Mouse (Mus musculus) midbrain, embryonic 16.5 days (tissue): ENCODE results near the gene Krtap5-2. TPM values are rescaled to one million over a fixed set of nuclear protein-coding genes. Genes with fewer than 3 reads are reported as not detected.
"Not testable (repeated sequence)": the region's sequence is repeated elsewhere in the genome, so short reads cannot be mapped to it uniquely, and the experiment has no call there.

ENCODE experiments used
- ATAC-seq: fragments of 200-750 bp; cut with Nextera tagmentation; 2 replicates; pipeline ENCODE4 v1.8.0; 2017; ENCODE audit warnings: moderate TSS enrichment
- H3K27ac ChIP-seq: fragments of 300-500 bp; sonication (generic); 2 replicates; pipeline ENCODE4 v1.5.1; 2014; ENCODE audit warnings: mild to moderate bottlenecking, low read length, mixed read lengths
- H3K27me3 ChIP-seq: fragments of 300-500 bp; sonication (generic); 2 replicates; pipeline ENCODE4 v1.6.1; 2014; ENCODE audit warnings: low read depth, low read length, mixed read lengths; ENCODE audit not compliant: control insufficient read depth, insufficient read depth
- H3K36me3 ChIP-seq: fragments of 300-500 bp; sonication (generic); 2 replicates; pipeline ENCODE4 v1.6.1; 2014; ENCODE audit warnings: mild to moderate bottlenecking, low read length, moderate library complexity, mixed read lengths; ENCODE audit not compliant: control insufficient read depth, insufficient read depth
- H3K4me1 ChIP-seq: fragments of 300-500 bp; sonication (generic); 2 replicates; pipeline ENCODE4 v1.6.1; 2014; ENCODE audit warnings: mild to moderate bottlenecking, low read length, mixed read lengths; ENCODE audit not compliant: control insufficient read depth, insufficient read depth
- H3K4me2 ChIP-seq: fragments of 300-500 bp; sonication (generic); 2 replicates; pipeline ENCODE4 v1.6.1; 2014; ENCODE audit warnings: mild to moderate bottlenecking, low read length, mixed read lengths
- H3K4me3 ChIP-seq: fragments of 300-500 bp; sonication (generic); 2 replicates; pipeline ENCODE4 v1.5.1; 2014; ENCODE audit warnings: low read depth, mild to moderate bottlenecking, low read length, moderate library complexity, mixed read lengths
- H3K9ac ChIP-seq: fragments of 300-500 bp; sonication (generic); 2 replicates; pipeline ENCODE4 v1.6.1; 2014; ENCODE audit warnings: low read depth, low read length, mixed read lengths
- H3K9me3 ChIP-seq: fragments of 300-500 bp; sonication (generic); replicated peaks from 2 replicates; pipeline ENCODE4 v1.6.1; 2014; ENCODE audit warnings: mild to moderate bottlenecking, low read length, mixed read lengths; ENCODE audit not compliant: control insufficient read depth, poor library complexity, severe bottlenecking
- WGBS: fragments of 180-500 bp; shearing (Covaris S2); extraction: QIAGEN DNeasy Blood & Tissue Kit; methylation state at CpG from one replicate; pipeline ENCODE4 v1.1.7; 2014; 5-methylcytosine and 5-hydroxymethylcytosine counted together
- polyA plus RNA-seq: library from polyadenylated mRNA; unstranded; fragments of >200 nt; fragmentation: Nextera tagmentation; extraction: Ambion mirVana; gene quantifications from 2 replicates; pipeline ENCODE4 v1.2.1, GENCODE M21; 2015

Krtap5-2 gene
- polyA plus RNA-seq = not detected in 2 replicates

DNA sequence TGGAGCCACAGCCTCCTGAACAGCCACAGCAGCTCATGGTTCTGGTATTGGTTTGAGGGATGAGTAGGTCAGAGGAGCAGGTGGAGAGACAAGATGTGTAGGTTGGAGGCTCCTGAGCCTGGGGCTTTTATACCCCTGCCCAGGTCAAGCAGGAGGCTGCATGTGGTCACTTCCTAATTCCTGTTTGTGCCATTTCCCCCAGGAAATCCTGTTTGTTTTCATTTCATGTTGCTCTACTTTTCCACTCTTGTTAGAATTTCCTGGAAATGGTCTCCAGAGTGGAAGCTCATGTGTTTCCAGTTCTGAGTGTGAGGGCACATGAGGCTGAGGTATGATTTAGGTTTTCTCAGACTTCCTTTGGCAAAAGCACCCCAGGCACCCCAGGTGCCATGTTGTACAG, at the start of gene Krtap5-2:
Krtap5-2 (minus strand) TSS at position 101 of the 400 bp plus-strand sequence.
- not testable (repeated sequence) for H3K27ac ChIP-seq, H3K9ac ChIP-seq, H3K36me3 ChIP-seq, H3K9me3 ChIP-seq, H3K4me3 ChIP-seq, H3K4me2 ChIP-seq, ATAC-seq, H3K27me3 ChIP-seq, H3K4me1 ChIP-seq

DNA sequence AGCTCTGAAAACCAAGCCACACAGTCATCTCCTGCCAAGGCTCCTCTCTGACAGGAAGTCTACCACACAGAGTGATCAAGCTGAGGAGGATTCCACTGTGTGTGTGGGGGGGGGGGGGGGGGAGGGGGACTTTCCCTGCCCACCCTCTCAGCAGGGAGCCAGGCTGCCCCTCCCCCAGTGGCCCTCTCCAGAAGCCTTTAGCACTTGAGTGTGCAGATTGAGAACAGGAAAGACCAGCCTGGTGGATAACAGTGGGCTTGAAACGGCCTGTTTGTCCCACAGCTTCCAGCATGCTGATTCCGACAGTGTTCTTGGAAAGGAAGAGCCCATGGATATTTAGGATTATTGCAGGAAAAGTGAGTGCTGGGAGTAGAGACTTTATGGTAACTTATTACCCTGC, 48.7 kb upstream of the Krtap5-2 start:
- ATAC-seq = no peak
- Histone ChIP-seq H3K9me3 (no peaks in the 10 kb centered on the region), H3K4me1 (no peaks in the 10 kb centered on the region), H3K27ac (no peak overlapping the region), H3K4me2 (no peak overlapping the region), H3K9ac (no peak overlapping the region), H3K4me3 (no peak overlapping the region), H3K27me3 (no peaks in the 10 kb centered on the region), H3K36me3 (no peaks in the 10 kb centered on the region)
- 60% methylated on average over 2 of the region's 2 CpGs for WGBS

DNA sequence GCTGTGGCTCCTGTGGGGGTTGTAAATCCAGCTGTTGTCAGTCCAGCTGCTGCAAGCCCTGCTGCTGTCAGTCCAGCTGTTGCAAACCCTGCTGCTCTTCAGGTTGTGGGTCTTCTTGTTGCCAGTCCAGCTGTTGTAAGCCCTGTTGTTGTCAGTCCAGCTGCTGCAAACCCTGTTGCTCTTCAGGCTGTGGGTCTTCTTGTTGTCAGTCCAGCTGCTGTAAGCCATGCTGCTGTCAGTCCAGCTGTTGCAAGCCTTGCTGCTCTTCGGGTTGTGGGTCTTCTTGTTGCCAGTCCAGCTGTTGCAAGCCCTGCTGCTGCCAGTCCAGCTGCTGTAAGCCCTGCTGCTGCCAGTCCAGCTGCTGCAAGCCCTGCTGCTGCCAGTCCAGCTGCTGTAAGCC, 36.3 kb upstream of the Krtap5-2 start:
- ATAC-seq, H3K36me3 ChIP-seq, H3K4me2 ChIP-seq, H3K27ac ChIP-seq, H3K4me3 ChIP-seq, H3K9ac ChIP-seq, H3K4me1 ChIP-seq, H3K27me3 ChIP-seq, H3K9me3 ChIP-seq: not testable (repeated sequence)
- 57% methylated on average over 1 of the region's 1 CpGs for WGBS

DNA sequence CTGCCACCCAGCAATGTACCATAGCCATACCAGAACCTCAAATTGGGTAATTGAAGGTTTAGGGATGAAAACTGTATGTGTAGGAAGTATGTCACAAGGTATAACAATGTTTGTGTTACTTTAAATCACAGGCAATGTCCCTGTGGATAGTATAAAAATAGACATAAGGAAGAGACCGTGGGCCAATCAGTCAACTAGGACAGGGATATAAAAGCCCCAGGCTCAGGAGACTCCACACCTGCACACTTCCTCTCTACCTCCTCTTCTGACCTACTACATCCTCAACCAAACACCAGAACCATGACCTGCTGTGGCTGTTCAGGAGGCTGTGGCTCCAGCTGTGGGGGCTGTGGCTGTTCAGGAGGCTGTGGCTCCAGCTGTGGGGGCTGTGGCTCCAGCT, 35.8 kb upstream of the Krtap5-2 start, which contains the start of gene Gm7579:
Gm7579 (plus strand) TSS at position 301 of the 400 bp plus-strand sequence.
- Histone ChIP-seq H3K4me3 (no peak within 1 kb of the TSS), H3K9ac (no peak within 1 kb of the TSS), H3K36me3 (no peaks in the 10 kb centered on the region), H3K4me2 (no peak within 1 kb of the TSS), H3K27me3 (no peaks in the 10 kb centered on the region), H3K4me1 (no peaks in the 10 kb centered on the region), H3K9me3 (no peaks in the 10 kb centered on the region), H3K27ac (no peak within 1 kb of the TSS)
- ATAC-seq = no peak
- 75% methylated on average over 1 of the region's 1 CpGs for WGBS

DNA sequence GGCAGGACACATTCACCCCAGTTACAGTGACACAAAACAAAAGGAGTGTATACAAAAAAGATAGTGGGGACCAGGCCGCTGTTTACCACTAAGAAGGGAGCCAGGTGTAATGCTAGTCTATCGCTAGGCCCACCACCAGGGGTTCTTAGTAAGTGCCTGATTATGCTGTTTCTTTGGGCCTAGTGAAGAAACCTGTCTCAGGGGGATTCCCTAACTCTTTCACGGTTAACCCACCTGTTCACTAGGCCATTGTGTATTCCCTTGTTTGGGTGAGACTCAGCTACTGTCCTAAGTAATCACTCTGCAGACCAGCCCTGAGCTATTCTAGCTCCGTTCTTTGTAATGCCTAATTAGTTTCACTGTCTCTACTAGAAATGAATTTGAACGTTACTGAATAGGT, 31.1 kb upstream of the Krtap5-2 start:
- not testable (repeated sequence) for H3K4me2 ChIP-seq, ATAC-seq, H3K9me3 ChIP-seq, H3K36me3 ChIP-seq, H3K4me3 ChIP-seq, H3K4me1 ChIP-seq, H3K27ac ChIP-seq, H3K27me3 ChIP-seq, H3K9ac ChIP-seq
- WGBS = 70% methylated on average over 5 of the region's 5 CpGs

DNA sequence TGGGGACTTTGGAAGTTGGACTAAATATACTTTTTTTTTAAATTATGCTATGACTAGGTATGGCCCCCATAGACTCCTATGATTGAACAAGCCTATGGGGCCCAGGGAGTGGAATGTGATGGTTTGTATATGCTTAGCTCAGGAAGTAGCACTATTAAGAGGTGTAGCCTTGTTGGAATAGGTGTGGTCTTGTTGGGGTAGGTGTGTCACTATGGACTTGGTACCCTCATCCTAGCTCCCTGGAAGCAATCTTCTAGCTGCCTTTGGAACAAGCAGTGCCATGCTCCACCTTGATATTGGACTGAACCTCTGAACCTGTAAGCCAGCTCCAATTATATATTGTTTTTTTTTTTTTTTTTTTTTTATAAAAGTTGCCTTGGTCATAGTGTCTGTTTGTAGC, 29.7 kb upstream of the Krtap5-2 start:
- Histone ChIP-seq H3K27ac (no peak overlapping the region), H3K9ac (no peak overlapping the region), H3K4me3 (no peak overlapping the region), H3K4me2 (no peak overlapping the region), H3K36me3 (no peaks in the 10 kb centered on the region), H3K9me3 (no peaks in the 10 kb centered on the region), H3K27me3 (no peaks in the 10 kb centered on the region), H3K4me1 (no peaks in the 10 kb centered on the region)
- ATAC-seq = no peak

DNA sequence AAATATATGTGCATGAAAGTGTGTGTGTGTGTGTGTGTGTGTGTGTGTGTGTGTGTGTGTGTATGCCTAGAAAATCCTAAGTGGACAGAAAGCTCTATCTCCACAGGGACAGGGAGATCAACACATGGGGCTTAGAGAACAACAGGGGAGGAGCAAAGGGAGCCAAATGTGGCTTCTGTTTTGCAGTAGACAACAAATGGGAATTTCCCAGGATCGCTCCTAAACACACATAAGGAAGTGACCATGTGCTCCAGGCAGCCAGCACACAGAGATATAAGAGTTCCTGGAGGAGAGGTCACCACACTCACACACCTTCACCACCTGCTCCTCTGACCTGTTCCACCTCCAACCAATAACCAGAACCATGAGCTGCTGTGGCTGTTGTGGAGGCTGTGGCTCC, 25.3 kb upstream of the Krtap5-2 start, which contains the start of gene Krtap5-3:
Krtap5-3 (plus strand) TSS at position 301 of the 400 bp plus-strand sequence.
- Histone ChIP-seq H3K27me3 (no peaks in the 10 kb centered on the region), H3K4me3 (no peak within 1 kb of the TSS), H3K9ac (no peak within 1 kb of the TSS), H3K4me2 (no peak within 1 kb of the TSS), H3K27ac (no peak within 1 kb of the TSS), H3K9me3 (no peaks in the 10 kb centered on the region), H3K36me3 (no peaks in the 10 kb centered on the region), H3K4me1 (no peaks in the 10 kb centered on the region)
- 63% methylated on average over 1 of the region's 1 CpGs for WGBS
- no peak for ATAC-seq

DNA sequence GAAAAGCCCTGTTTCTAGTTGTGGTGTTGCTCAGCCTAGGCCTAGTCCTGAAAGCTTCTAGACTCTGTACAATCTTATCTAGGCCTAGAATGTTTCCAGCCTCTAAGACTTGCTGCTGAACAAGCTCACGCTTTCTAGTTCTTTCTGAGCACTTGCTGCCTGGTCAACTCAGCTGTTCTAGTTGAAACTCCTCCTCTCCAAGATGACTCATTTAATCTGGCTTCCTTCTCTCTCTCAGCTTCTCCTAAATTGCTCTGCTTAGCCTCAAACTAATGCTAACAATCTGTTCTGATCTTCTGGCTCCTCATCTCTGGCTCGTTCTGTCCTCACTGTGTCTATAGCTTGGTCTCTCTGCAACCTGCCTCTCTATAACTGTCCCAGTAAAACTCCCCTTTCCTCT, 22.9 kb upstream of the Krtap5-2 start:
- 80% methylated on average over 2 of the region's 2 CpGs for WGBS
- no peaks in the 10 kb centered on the region for H3K9me3 ChIP-seq
- H3K27me3 ChIP-seq = no peaks in the 10 kb centered on the region
- ATAC-seq = no peak
- H3K4me1 ChIP-seq = no peaks in the 10 kb centered on the region
- H3K4me2 ChIP-seq = no peak overlapping the region
- H3K27ac ChIP-seq = no peak overlapping the region
- H3K4me3 ChIP-seq = no peak overlapping the region
- H3K9ac ChIP-seq = no peak overlapping the region
- H3K36me3 ChIP-seq = no peaks in the 10 kb centered on the region

DNA sequence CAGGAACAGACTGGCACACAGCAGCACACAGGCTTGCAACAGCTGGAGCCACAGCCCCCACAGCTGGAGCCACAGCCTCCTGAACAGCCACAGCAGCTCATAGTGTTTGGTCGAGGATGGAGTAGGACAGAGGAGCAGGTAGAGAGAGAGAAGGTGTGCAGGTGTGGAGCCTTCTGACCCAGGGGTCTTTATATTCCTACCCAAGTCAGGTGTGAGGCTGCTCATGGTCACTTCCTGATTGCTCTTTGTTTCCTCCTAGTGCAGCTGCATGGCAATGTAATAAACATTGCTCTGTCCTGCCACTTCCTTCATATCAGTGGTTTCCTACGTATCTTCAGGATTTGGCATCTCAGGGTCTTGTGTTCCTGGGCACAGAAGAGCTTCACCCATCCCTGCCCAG, 14.5 kb upstream of the Krtap5-2 start, which contains the start of gene Gm10153:
Gm10153 (minus strand) TSS at position 101 of the 400 bp plus-strand sequence.
- H3K27ac ChIP-seq = no peak within 1 kb of the TSS
- H3K9me3 ChIP-seq = no peaks in the 10 kb centered on the region
- no peaks in the 10 kb centered on the region for H3K4me1 ChIP-seq
- WGBS = 28% methylated on average over 2 of the region's 2 CpGs
- no peaks in the 10 kb centered on the region for H3K27me3 ChIP-seq
- no peak for ATAC-seq
- no peaks in the 10 kb centered on the region for H3K36me3 ChIP-seq
- no peak within 1 kb of the TSS for H3K4me2 ChIP-seq
- no peak within 1 kb of the TSS for H3K9ac ChIP-seq
- H3K4me3 ChIP-seq = no peak within 1 kb of the TSS

DNA sequence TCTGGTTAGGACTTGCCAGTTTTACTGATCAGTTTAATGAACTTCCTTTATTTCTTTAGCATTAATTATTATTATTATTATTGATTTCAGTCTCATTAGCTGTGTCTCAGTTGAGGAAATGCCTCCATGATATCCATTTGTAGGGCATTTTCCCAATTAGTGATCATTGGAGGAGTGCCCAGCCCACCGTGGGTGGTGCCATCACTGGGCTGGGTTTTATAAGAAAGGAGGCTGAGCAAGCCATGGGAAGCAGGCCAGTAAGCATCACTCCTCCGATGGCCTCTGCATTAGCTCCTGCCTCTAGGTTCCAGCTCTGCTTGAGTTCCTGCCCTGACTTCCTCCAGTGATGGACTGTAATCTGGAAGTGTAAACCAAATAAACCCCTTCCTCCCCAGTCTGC, 12.4 kb upstream of the Krtap5-2 start:
- Histone ChIP-seq H3K27me3 (no peaks in the 10 kb centered on the region), H3K9ac (no peak overlapping the region), H3K4me2 (no peak overlapping the region), H3K4me3 (no peak overlapping the region), H3K4me1 (no peaks in the 10 kb centered on the region), H3K27ac (no peak overlapping the region), H3K9me3 (no peaks in the 10 kb centered on the region), H3K36me3 (no peaks in the 10 kb centered on the region)
- ATAC-seq = no peak
- 62% methylated on average over 2 of the region's 2 CpGs for WGBS
